Mouse (Mus musculus) embryonic facial prominence, embryonic 14.5 days (tissue): ENCODE results near the gene Gm38394. TPM values are rescaled to one million over a fixed set of nuclear protein-coding genes. Genes with fewer than 3 reads are reported as not detected.

ENCODE experiments used
- ATAC-seq: fragments of 200-750 bp; cut with Nextera tagmentation; 2 replicates; pipeline ENCODE4 v1.8.0; 2017; ENCODE audit warnings: low read depth, moderate number of reproducible peaks, moderate TSS enrichment
- DNase-seq: peaks from one replicate; pipeline ENCODE4 v3.0.0-alpha.2; 2015; ENCODE audit warnings: low spot score
- H3K27ac ChIP-seq: fragments of 300-500 bp; sonication (generic); replicated peaks from 2 replicates; pipeline ENCODE4 v1.5.1; 2014; ENCODE audit warnings: low read depth, mild to moderate bottlenecking, low read length, moderate library complexity
- H3K27me3 ChIP-seq: fragments of 300-500 bp; sonication (generic); replicated peaks from 2 replicates; pipeline ENCODE4 v1.6.1; 2014; ENCODE audit warnings: low read length; ENCODE audit not compliant: control insufficient read depth, insufficient read depth
- H3K36me3 ChIP-seq: fragments of 300-500 bp; sonication (generic); 2 replicates; pipeline ENCODE4 v1.6.1; 2014; ENCODE audit warnings: low read length, mixed read lengths; ENCODE audit not compliant: control insufficient read depth, insufficient read depth
- H3K4me1 ChIP-seq: fragments of 300-500 bp; sonication (generic); 2 replicates; pipeline ENCODE4 v1.6.1; 2014; ENCODE audit warnings: antibody characterized with exemption, low read length; ENCODE audit not compliant: control insufficient read depth, insufficient read depth
- H3K4me2 ChIP-seq: fragments of 300-500 bp; sonication (generic); 2 replicates; pipeline ENCODE4 v1.6.1; 2014; ENCODE audit warnings: low read depth, mild to moderate bottlenecking, low read length, moderate library complexity, mixed read lengths
- H3K4me3 ChIP-seq: fragments of 300-500 bp; sonication (generic); 2 replicates; pipeline ENCODE4 v1.5.1; 2014; ENCODE audit warnings: low read depth, mild to moderate bottlenecking, low read length
- H3K9ac ChIP-seq: fragments of 300-500 bp; sonication (generic); 2 replicates; pipeline ENCODE4 v1.6.1; 2014; ENCODE audit warnings: low read depth, mild to moderate bottlenecking, low read length, moderate library complexity, mixed read lengths
- H3K9me3 ChIP-seq: fragments of 300-500 bp; sonication (generic); 2 replicates; pipeline ENCODE4 v1.6.1; 2016; ENCODE audit warnings: low read length; ENCODE audit not compliant: control insufficient read depth
- WGBS: fragments of 180-500 bp; shearing (Covaris S2); extraction: QIAGEN DNeasy Blood & Tissue Kit; methylation state at CpG from one replicate; pipeline ENCODE4 v1.1.7; 2014; 5-methylcytosine and 5-hydroxymethylcytosine counted together
- polyA plus RNA-seq: library from polyadenylated mRNA; unstranded; fragments of >200 nt; fragmentation: Nextera tagmentation; extraction: Ambion mirVana; gene quantifications from 2 replicates; pipeline ENCODE4 v1.2.1, GENCODE M21; 2014

Gm38394 gene
- polyA plus RNA-seq, 1 experiment from 2014 or later = 11.5 TPM

DNA sequence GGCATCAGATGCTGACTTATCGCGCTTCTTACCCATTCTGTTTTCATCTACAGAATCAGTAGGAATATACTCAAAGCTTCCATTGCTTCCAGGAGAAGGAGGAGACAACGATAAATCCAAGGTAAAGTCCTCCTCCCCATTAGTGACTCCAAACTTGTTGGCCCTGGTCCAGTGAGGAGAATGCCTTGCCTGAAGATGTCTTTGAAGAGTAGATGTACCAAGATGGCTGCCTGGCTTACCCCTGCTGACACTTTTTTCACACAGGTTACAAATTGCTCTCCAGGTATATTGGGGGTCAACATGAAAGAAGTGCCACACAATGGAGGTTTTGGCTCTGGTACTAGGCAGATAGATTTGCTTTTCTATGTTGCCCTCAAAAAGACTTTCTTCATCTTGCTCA, 2.2 kb downstream of the Gm38394 start:
- peak; percentile 2 for DNase-seq
- peak overlapping the region; percentile 73 for H3K4me2 ChIP-seq
- no peak overlapping the region for H3K4me3 ChIP-seq
- H3K27ac ChIP-seq = no peak overlapping the region
- ATAC-seq = no peak
- no peak overlapping the region; the same call in 1 of the 2 replicates for H3K9ac ChIP-seq
- no peaks in the 10 kb centered on the region for H3K9me3 ChIP-seq
- peaks cover 26% of the 10 kb centered on the region for H3K4me1 ChIP-seq
- 64% methylated on average over 3 of the region's 3 CpGs for WGBS
- peaks cover 39% of the 10 kb centered on the region for H3K36me3 ChIP-seq
- H3K27me3 ChIP-seq = no peaks in the 10 kb centered on the region

DNA sequence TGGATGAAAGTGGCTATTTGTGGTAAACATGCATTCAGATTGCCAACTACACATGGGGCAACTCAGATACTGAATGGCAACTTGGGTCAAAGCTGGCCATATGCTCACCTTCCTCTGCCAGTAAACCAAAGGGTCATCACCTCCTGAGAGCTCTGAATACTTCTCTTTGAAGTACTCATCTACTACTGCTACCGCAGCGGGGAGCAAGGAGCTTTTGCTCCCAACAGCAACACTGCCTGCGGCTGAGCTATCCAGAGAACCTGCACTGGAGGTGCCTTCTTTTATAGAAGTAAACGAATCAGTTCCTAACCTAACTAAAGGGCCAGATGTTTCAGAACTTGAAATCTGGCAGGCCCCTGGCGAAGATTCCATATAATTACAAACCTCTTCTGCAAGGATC, 4.3 kb downstream of the Gm38394 start:
- Histone ChIP-seq H3K36me3 (peaks cover 52% of the 10 kb centered on the region), H3K9ac (no peak overlapping the region), H3K4me3 (no peak overlapping the region), H3K4me2 (peak overlapping the region; percentile 11; the same call in 1 of the 2 replicates), H3K9me3 (no peaks in the 10 kb centered on the region), H3K27ac (no peak overlapping the region), H3K4me1 (peaks cover 26% of the 10 kb centered on the region), H3K27me3 (no peaks in the 10 kb centered on the region)
- ATAC-seq = no peak
- DNase-seq = no peak
- 63% methylated on average over 5 of the region's 5 CpGs for WGBS

DNA sequence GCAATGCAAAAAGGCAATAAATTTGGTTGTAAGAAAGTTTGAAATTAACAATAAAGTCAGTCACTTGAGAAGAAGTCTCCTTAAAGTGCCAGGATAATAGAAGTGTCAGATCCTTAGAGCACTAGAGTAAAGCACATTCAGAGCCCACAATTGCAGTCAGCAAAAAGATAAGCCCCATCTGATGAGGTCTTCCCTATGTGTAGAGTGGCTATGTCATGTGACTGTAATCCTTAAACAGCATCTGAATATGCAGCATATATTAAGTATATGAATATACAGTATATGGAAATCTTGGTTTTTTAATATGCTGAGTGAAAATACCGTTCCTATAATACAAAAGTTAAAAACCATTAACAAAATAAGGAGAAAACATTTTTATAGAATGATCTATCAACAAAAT, 8.1 kb downstream of the Gm38394 start:
- no peak for ATAC-seq
- H3K36me3 ChIP-seq = peaks cover 51% of the 10 kb centered on the region
- WGBS = 100% methylated on average over 1 of the region's 1 CpGs
- H3K4me1 ChIP-seq = peaks cover 8% of the 10 kb centered on the region; the same call in 1 of the 2 replicates
- H3K27me3 ChIP-seq = no peaks in the 10 kb centered on the region
- no peak for DNase-seq
- no peaks in the 10 kb centered on the region for H3K9me3 ChIP-seq
- H3K9ac ChIP-seq = no peak overlapping the region
- H3K27ac ChIP-seq = no peak overlapping the region
- H3K4me2 ChIP-seq = no peak overlapping the region
- no peak overlapping the region for H3K4me3 ChIP-seq

- no peak for ATAC-seq
- WGBS = 96% methylated on average over 7 of the region's 7 CpGs
- H3K9ac ChIP-seq = no peak overlapping the region
- H3K27me3 ChIP-seq = no peaks in the 10 kb centered on the region
- H3K4me3 ChIP-seq = no peak overlapping the region
- DNase-seq = no peak
- no peak overlapping the region for H3K27ac ChIP-seq
- no peaks in the 10 kb centered on the region for H3K9me3 ChIP-seq
- H3K36me3 ChIP-seq = peaks cover 54% of the 10 kb centered on the region
- H3K4me1 ChIP-seq = no peaks in the 10 kb centered on the region
- H3K4me2 ChIP-seq = no peak overlapping the region
Measured at GRCm38 (mm10) chr1:133650288-133651055, 10.6 kb downstream of the Gm38394 start.

- Histone ChIP-seq H3K27me3 (no peaks in the 10 kb centered on the region), H3K9ac (no peak overlapping the region), H3K4me3 (no peak overlapping the region), H3K9me3 (no peaks in the 10 kb centered on the region), H3K36me3 (peaks cover 75% of the 10 kb centered on the region), H3K4me2 (no peak overlapping the region), H3K4me1 (no peaks in the 10 kb centered on the region), H3K27ac (no peak overlapping the region)
- ATAC-seq = no peak
- WGBS = 93% methylated on average over 5 of the region's 5 CpGs
- DNase-seq = no peak
Measured at GRCm38 (mm10) chr1:133645652-133646051, 15.5 kb downstream of the Gm38394 start.

GRCm38 (mm10) chr1:133641163-133641562, 20.0 kb downstream of the Gm38394 start:
- Histone ChIP-seq H3K27me3 (no peaks in the 10 kb centered on the region), H3K27ac (no peak overlapping the region), H3K4me2 (no peak overlapping the region), H3K9me3 (no peaks in the 10 kb centered on the region), H3K9ac (no peak overlapping the region), H3K4me1 (no peaks in the 10 kb centered on the region), H3K4me3 (no peak overlapping the region), H3K36me3 (peaks cover 97% of the 10 kb centered on the region)
- no peak for ATAC-seq
- WGBS = 94% methylated on average over 2 of the region's 2 CpGs
- DNase-seq = no peak

DNA sequence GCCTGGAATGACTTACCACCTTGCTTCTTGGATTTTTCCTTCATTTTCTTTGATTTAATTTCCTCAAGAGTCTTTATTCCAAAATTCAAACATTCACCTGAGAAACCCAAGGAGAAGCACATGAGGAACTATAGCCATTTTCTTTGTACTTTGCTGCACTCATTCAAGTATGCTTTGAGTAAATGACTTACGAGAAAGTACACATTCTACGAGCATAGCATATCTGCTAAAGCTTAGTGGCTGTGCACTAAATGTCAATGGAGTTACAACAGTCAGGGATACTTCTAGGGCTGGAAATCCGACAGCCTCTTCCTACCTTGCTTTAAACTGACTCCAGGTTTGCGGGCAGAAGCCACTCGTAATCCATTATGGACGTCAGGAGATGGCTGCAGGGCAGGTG, 22.6 kb downstream of the Gm38394 start:
- H3K4me2 ChIP-seq = no peak overlapping the region
- WGBS = 87% methylated on average over 6 of the region's 6 CpGs
- no peak for DNase-seq

GRCm38 (mm10) chr1:133632168-133632567, 28.9 kb downstream of the Gm38394 start:
- Histone ChIP-seq H3K4me3 (no peak overlapping the region), H3K4me1 (no peaks in the 10 kb centered on the region), H3K27me3 (no peaks in the 10 kb centered on the region), H3K9ac (no peak overlapping the region), H3K36me3 (peaks cover 91% of the 10 kb centered on the region), H3K27ac (no peak overlapping the region), H3K9me3 (no peaks in the 10 kb centered on the region), H3K4me2 (no peak overlapping the region)
- DNase-seq = no peak
- WGBS = 88% methylated on average over 2 of the region's 2 CpGs
- ATAC-seq = no peak

More for the DNA sequence above, 22.6 kb downstream of the Gm38394 start:
- H3K4me1 ChIP-seq = no peaks in the 10 kb centered on the region
- no peak for ATAC-seq
- H3K27ac ChIP-seq = no peak overlapping the region
- peaks cover 96% of the 10 kb centered on the region for H3K36me3 ChIP-seq
- H3K27me3 ChIP-seq = no peaks in the 10 kb centered on the region
- H3K4me3 ChIP-seq = no peak overlapping the region
- no peaks in the 10 kb centered on the region for H3K9me3 ChIP-seq
- no peak overlapping the region for H3K9ac ChIP-seq

DNA sequence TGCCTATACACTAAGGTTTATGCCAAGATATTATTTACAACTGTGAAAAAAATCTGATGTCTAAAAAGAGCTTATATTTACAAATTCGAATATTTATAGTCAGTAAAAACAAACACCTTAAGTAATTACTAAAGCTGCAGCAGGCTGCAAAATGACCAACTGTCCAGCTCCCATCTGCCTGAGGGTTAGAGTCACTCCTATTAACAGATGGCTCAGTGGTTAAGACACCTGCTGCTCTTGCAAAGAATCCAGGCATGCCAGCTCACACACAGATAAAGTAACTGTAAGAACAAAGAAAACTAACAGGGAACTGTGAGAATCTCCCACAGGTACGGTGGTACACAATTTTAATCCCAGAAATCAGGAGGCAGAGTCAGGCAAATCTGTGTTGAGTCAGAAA, 36.1 kb downstream of the Gm38394 start:
- WGBS = 75% methylated on average over 2 of the region's 2 CpGs
- ATAC-seq (no peak), DNase-seq (no peak)

More for the DNA sequence above, 36.1 kb downstream of the Gm38394 start:
- H3K36me3 ChIP-seq = peaks cover 88% of the 10 kb centered on the region
- no peaks in the 10 kb centered on the region for H3K4me1 ChIP-seq
- no peak overlapping the region for H3K4me2 ChIP-seq
- H3K9me3 ChIP-seq = no peaks in the 10 kb centered on the region
- H3K27me3 ChIP-seq = no peaks in the 10 kb centered on the region
- H3K9ac ChIP-seq = no peak overlapping the region
- H3K4me3 ChIP-seq = no peak overlapping the region
- no peak overlapping the region for H3K27ac ChIP-seq
